Mouse (Mus musculus) hindbrain, embryonic 13.5 days (tissue): Measurements from ENCODE around the gene Zp2. TPM values are rescaled to one million over a fixed set of nuclear protein-coding genes. Genes with fewer than 3 reads are reported as not detected.

Source experiments
- ATAC-seq: fragments of 200-750 bp; cut with Nextera tagmentation; 2 replicates; pipeline ENCODE4 v1.8.0; 2017; ENCODE audit warnings: moderate TSS enrichment; ENCODE audit not compliant: low FRiP score
- H3K27ac ChIP-seq: fragments of 300-500 bp; sonication (generic); 2 replicates; pipeline ENCODE4 v1.5.1; 2015; ENCODE audit warnings: inconsistent platforms, mild to moderate bottlenecking, moderate library complexity
- H3K27me3 ChIP-seq: fragments of 300-500 bp; sonication (generic); 2 replicates; pipeline ENCODE4 v1.6.1; 2015; ENCODE audit warnings: mild to moderate bottlenecking, inconsistent platforms
- H3K36me3 ChIP-seq: fragments of 300-500 bp; sonication (generic); 2 replicates; pipeline ENCODE4 v1.6.1; 2015; ENCODE audit warnings: mild to moderate bottlenecking, inconsistent platforms
- H3K4me1 ChIP-seq: fragments of 300-500 bp; sonication (generic); replicated peaks from 2 replicates; pipeline ENCODE4 v1.6.1; 2015; ENCODE audit warnings: inconsistent platforms
- H3K4me2 ChIP-seq: fragments of 300-500 bp; sonication (generic); 2 replicates; pipeline ENCODE4 v1.6.1; 2015; ENCODE audit warnings: inconsistent platforms, mild to moderate bottlenecking, moderate library complexity
- H3K4me3 ChIP-seq: fragments of 300-500 bp; sonication (generic); 2 replicates; pipeline ENCODE4 v1.5.1; 2015; ENCODE audit warnings: mild to moderate bottlenecking, inconsistent platforms
- H3K9ac ChIP-seq: fragments of 300-500 bp; sonication (generic); 2 replicates; pipeline ENCODE4 v1.6.1; 2015; ENCODE audit warnings: mild to moderate bottlenecking, inconsistent platforms
- H3K9me3 ChIP-seq: fragments of 300-500 bp; sonication (generic); 2 replicates; pipeline ENCODE4 v1.6.1; 2016; ENCODE audit warnings: inconsistent platforms
- WGBS: fragments of 180-500 bp; shearing (Covaris S2); methylation state at CpG from one replicate; pipeline ENCODE4 v1.1.7; 2015; 5-methylcytosine and 5-hydroxymethylcytosine counted together
- polyA plus RNA-seq: library from polyadenylated mRNA; unstranded; fragments of >200 nt; fragmentation: Nextera tagmentation; extraction: Ambion mirVana; gene quantifications from 2 replicates; pipeline ENCODE4 v1.2.1, GENCODE M21; 2015

Zp2 gene
- polyA plus RNA-seq, 1 experiment from 2014 or later, result not detected

- 0% methylated on average over 3 of the region's 3 CpGs for WGBS
- ATAC-seq, result peak; percentile 89
- no peaks in the 10 kb centered on the region for H3K27me3 ChIP-seq
Measured at GRCm38 (mm10) chr7:120124844-120125243, 20.2 kb downstream of the Zp2 start.

GRCm38 (mm10) chr7:120123776-120124175 lies 21.3 kb downstream of the Zp2 start:
- 95% methylated on average over 4 of the region's 4 CpGs for WGBS
- Histone ChIP-seq H3K4me2 (no peak overlapping the region), H3K27me3 (no peaks in the 10 kb centered on the region), H3K9me3 (no peaks in the 10 kb centered on the region), H3K36me3 (no peaks in the 10 kb centered on the region), H3K27ac (no peak overlapping the region), H3K4me3 (no peak overlapping the region), H3K9ac (no peak overlapping the region), H3K4me1 (peaks cover 6% of the 10 kb centered on the region; the same call in 1 of the 2 replicates)
- ATAC-seq, result no peak

More at GRCm38 (mm10) chr7:120124844-120125243, 20.2 kb downstream of the Zp2 start:
- no peak overlapping the region for H3K27ac ChIP-seq
- H3K36me3 ChIP-seq, result no peaks in the 10 kb centered on the region
- peaks cover 6% of the 10 kb centered on the region; the same call in 1 of the 2 replicates for H3K4me1 ChIP-seq
- no peaks in the 10 kb centered on the region for H3K9me3 ChIP-seq
- no peak overlapping the region for H3K9ac ChIP-seq
- no peak overlapping the region for H3K4me2 ChIP-seq
- H3K4me3 ChIP-seq, result no peak overlapping the region

GRCm38 (mm10) chr7:120117529-120117928 lies 27.6 kb downstream of the Zp2 start:
- Histone ChIP-seq H3K4me1 (peaks cover 5% of the 10 kb centered on the region; the same call in 1 of the 2 replicates), H3K9ac (no peak overlapping the region), H3K4me2 (no peak overlapping the region), H3K36me3 (no peaks in the 10 kb centered on the region), H3K4me3 (no peak overlapping the region), H3K27me3 (no peaks in the 10 kb centered on the region), H3K9me3 (no peaks in the 10 kb centered on the region), H3K27ac (no peak overlapping the region)
- 42% methylated on average over 6 of the region's 6 CpGs for WGBS
- no peak for ATAC-seq

GRCm38 (mm10) chr7:120116976-120117375 lies 28.1 kb downstream of the Zp2 start:
- no peak overlapping the region for H3K27ac ChIP-seq
- no peaks in the 10 kb centered on the region for H3K27me3 ChIP-seq
- H3K4me1 ChIP-seq, result peaks cover 5% of the 10 kb centered on the region; the same call in 1 of the 2 replicates
- H3K9me3 ChIP-seq, result no peaks in the 10 kb centered on the region
- WGBS, result 96% methylated on average over 5 of the region's 5 CpGs
- no peak overlapping the region for H3K4me3 ChIP-seq
- no peak for ATAC-seq
- H3K36me3 ChIP-seq, result no peaks in the 10 kb centered on the region
- no peak overlapping the region for H3K4me2 ChIP-seq
- no peak overlapping the region for H3K9ac ChIP-seq

GRCm38 (mm10) chr7:120109676-120110075 lies 35.4 kb downstream of the Zp2 start:
- Histone ChIP-seq H3K9ac (no peak overlapping the region), H3K4me2 (no peak overlapping the region), H3K9me3 (no peaks in the 10 kb centered on the region), H3K4me1 (no peaks in the 10 kb centered on the region), H3K27ac (no peak overlapping the region), H3K27me3 (no peaks in the 10 kb centered on the region), H3K36me3 (no peaks in the 10 kb centered on the region), H3K4me3 (no peak overlapping the region)
- 95% methylated on average over 5 of the region's 5 CpGs for WGBS
- no peak for ATAC-seq

- Histone ChIP-seq H3K4me1 (peaks cover 14% of the 10 kb centered on the region), H3K36me3 (no peaks in the 10 kb centered on the region), H3K9me3 (no peaks in the 10 kb centered on the region), H3K4me2 (no peak overlapping the region), H3K27ac (no peak overlapping the region), H3K9ac (no peak overlapping the region), H3K27me3 (peaks cover 12% of the 10 kb centered on the region; the same call in 1 of the 2 replicates), H3K4me3 (no peak overlapping the region)
- ATAC-seq, result no peak
- 71% methylated on average over 2 of the region's 2 CpGs for WGBS
Measured at GRCm38 (mm10) chr7:120106356-120106755, 38.7 kb downstream of the Zp2 start.

GRCm38 (mm10) chr7:120104975-120105374 lies 40.1 kb downstream of the Zp2 start:
- Histone ChIP-seq H3K4me2 (no peak overlapping the region), H3K4me1 (peaks cover 14% of the 10 kb centered on the region), H3K9ac (no peak overlapping the region), H3K4me3 (no peak overlapping the region), H3K9me3 (no peaks in the 10 kb centered on the region), H3K36me3 (no peaks in the 10 kb centered on the region), H3K27ac (no peak overlapping the region), H3K27me3 (peaks cover 15% of the 10 kb centered on the region; the same call in 1 of the 2 replicates)
- ATAC-seq, result no peak
- 44% methylated on average over 3 of the region's 3 CpGs for WGBS

- Histone ChIP-seq H3K36me3 (no peaks in the 10 kb centered on the region), H3K4me3 (peak overlapping the region; percentile 52), H3K4me1 (peaks cover 14% of the 10 kb centered on the region), H3K27me3 (peaks cover 15% of the 10 kb centered on the region; the same call in 1 of the 2 replicates), H3K9ac (peak overlapping the region; percentile 75), H3K9me3 (no peaks in the 10 kb centered on the region), H3K4me2 (peak overlapping the region; percentile 80), H3K27ac (no peak overlapping the region)
- WGBS, result 2% methylated on average over 25 of the region's 25 CpGs
- peak; percentile 59; the same call in 1 of the 2 replicates for ATAC-seq
Measured at GRCm38 (mm10) chr7:120103019-120103567, 42.0 kb downstream of the Zp2 start.

GRCm38 (mm10) chr7:120102164-120102972 lies 42.7 kb downstream of the Zp2 start, which contains the start of gene Tmem159:
Tmem159 (plus strand) TSS chr7:120102353.
- WGBS, result 1% methylated on average over 42 of the region's 42 CpGs
- peaks cover 15% of the 10 kb centered on the region; the same call in 1 of the 2 replicates for H3K27me3 ChIP-seq
- H3K9me3 ChIP-seq, result no peaks in the 10 kb centered on the region
- peak within 1 kb of the TSS; percentile 52 for H3K4me3 ChIP-seq
- H3K4me1 ChIP-seq, result peaks cover 14% of the 10 kb centered on the region
- no peaks in the 10 kb centered on the region for H3K36me3 ChIP-seq
- ATAC-seq, result peak; percentile 81
- H3K9ac ChIP-seq, result peak within 1 kb of the TSS; percentile 75
- no peak within 1 kb of the TSS for H3K27ac ChIP-seq
- peak within 1 kb of the TSS; percentile 80 for H3K4me2 ChIP-seq

GRCm38 (mm10) chr7:120098403-120098802 lies 46.7 kb downstream of the Zp2 start:
- Histone ChIP-seq H3K4me1 (peaks cover 11% of the 10 kb centered on the region), H3K9me3 (no peaks in the 10 kb centered on the region), H3K4me3 (no peak overlapping the region), H3K4me2 (no peak overlapping the region), H3K9ac (no peak overlapping the region), H3K27ac (no peak overlapping the region), H3K36me3 (no peaks in the 10 kb centered on the region), H3K27me3 (peaks cover 16% of the 10 kb centered on the region; the same call in 1 of the 2 replicates)
- no peak for ATAC-seq
- 21% methylated on average over 9 of the region's 9 CpGs for WGBS

- Histone ChIP-seq H3K27me3 (peaks cover 10% of the 10 kb centered on the region; the same call in 1 of the 2 replicates), H3K4me3 (no peak overlapping the region), H3K36me3 (no peaks in the 10 kb centered on the region), H3K4me1 (peaks cover 6% of the 10 kb centered on the region), H3K9me3 (no peaks in the 10 kb centered on the region), H3K4me2 (no peak overlapping the region), H3K27ac (no peak overlapping the region), H3K9ac (no peak overlapping the region)
- ATAC-seq, result peak; percentile 30; the same call in 1 of the 2 replicates
- 9% methylated on average over 7 of the region's 7 CpGs for WGBS
Measured at GRCm38 (mm10) chr7:120097845-120098244, 47.2 kb downstream of the Zp2 start.

GRCm38 (mm10) chr7:120095180-120095579 lies 49.9 kb downstream of the Zp2 start, which contains the start of gene Dnah3:
Dnah3 (minus strand) TSS chr7:120095280.
- ATAC-seq, result no peak
- Histone ChIP-seq H3K36me3 (no peaks in the 10 kb centered on the region), H3K27me3 (0 out of 2 replicates have a peak, but pooled peaks cover 4% of the 10 kb centered on the region), H3K9ac (no peak within 1 kb of the TSS), H3K4me2 (no peak within 1 kb of the TSS), H3K4me1 (no peaks in the 10 kb centered on the region), H3K9me3 (no peaks in the 10 kb centered on the region), H3K27ac (no peak within 1 kb of the TSS), H3K4me3 (no peak within 1 kb of the TSS)
- 89% methylated on average over 6 of the region's 6 CpGs for WGBS
